Mouse (Mus musculus): ENCODE data around the gene Slc43a1.

DNA sequence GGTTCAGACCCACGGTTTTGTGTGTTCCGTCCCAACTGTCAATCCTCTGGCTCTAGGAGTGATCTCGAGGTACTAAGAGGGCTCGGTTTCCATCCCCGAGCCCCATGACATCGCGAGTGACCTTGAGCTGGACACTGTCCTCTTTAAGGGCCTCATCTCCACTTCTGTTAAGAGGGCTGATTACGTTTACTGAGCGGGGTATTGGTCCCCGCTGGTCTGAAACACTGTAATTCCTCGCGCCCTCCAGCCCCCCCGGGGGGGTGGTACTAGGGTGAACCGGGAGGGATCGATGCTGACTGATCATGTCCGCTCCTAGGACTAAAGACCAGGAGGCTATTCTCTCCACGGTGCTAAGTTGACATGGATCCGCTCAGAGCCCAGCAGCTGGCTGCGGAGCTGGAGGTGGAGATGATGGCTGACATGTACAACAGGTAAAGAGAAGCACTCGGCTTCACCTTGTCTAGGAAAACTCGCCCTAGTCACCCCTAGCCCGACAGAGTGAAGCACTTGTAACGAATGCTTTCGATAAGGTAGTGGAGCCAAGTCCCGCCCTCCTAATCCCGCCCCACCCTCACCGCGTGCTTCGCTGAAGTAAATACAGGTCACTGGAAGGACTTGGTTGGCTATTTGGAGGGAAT, 11.2 kb upstream of the Slc43a1 start:
- TF ChIP-seq CTCF (IDR thresholded peaks at IDR 0.05; ENCODE audit: low read depth, low read length): no peak
- 0 out of 2 replicates have a peak, but pooled peaks have one; percentile 41 for TF ChIP-seq POLR2A (IDR thresholded peaks at IDR 0.05; ENCODE audit: extremely low read depth, insufficient read depth, low read length)
